Comparison of ENCODE assay signal across 9 mouse cellular contexts in the genomic region with DNA sequence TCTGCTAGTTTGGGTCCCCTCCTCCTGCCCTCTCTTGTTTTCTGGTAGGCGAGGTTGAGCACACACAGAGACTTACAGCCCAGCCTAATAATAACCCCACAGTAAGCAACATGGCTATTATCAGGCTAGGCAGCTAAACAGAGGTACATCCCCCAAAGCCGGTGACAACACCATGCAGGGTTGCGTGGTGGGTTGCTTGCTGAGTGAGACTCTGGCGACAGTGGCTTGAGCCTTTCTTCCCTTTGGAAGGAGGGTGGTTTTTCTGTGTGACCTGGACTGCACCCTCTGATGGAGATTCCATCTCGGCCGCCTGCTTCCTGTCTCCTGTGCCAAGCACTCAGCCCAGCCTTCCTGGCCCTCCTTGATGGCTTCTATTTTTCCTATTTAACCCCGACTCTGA. TPM values are rescaled to one million over a fixed set of nuclear protein-coding genes. Genes with fewer than 3 reads are reported as not detected.
A peak's percentile ranks its signal among the peaks of the same experiment; 100 is the strongest.
DNase-seq lines count a peak whose midpoint lies in the region; ATAC-seq lines count a peak whose summit lies in the region.
"Had no signal": no experiment of that assay in that cellular context is flagged by ENCODE, and none has a peak within 500 bp of the region (broad histone marks: within the 10 kb centered on the region; RNA-seq: fewer than 3 reads in every experiment).

No protein-coding gene starts in this region.

- no peak overlapping the region for H3K4me3 ChIP-seq in forebrain, embryonic 10.5 days
- H3K4me3 ChIP-seq in forebrain, embryonic 13.5 days = no peak overlapping the region
- H3K4me3 ChIP-seq in embryonic facial prominence, embryonic 10.5 days = no peak overlapping the region
- no peak overlapping the region for H3K4me3 ChIP-seq in heart, embryonic 13.5 days
- H3K4me3 ChIP-seq in midbrain, embryonic 14.5 days (replicated peaks; ENCODE audit: low read depth, low read length) = no peak overlapping the region
- H3K4me3 ChIP-seq: forebrain, embryonic 12.5 days had no signal

- H3K4me1 ChIP-seq in forebrain, embryonic 10.5 days = peaks cover 48% of the 10 kb centered on the region
- peaks cover 10% of the 10 kb centered on the region for H3K4me1 ChIP-seq in forebrain, embryonic 13.5 days
- peaks cover 54% of the 10 kb centered on the region for H3K4me1 ChIP-seq in embryonic facial prominence, embryonic 10.5 days
- H3K4me1 ChIP-seq in heart, embryonic 13.5 days = peaks cover 44% of the 10 kb centered on the region
- peaks cover 4% of the 10 kb centered on the region for H3K4me1 ChIP-seq in midbrain, embryonic 14.5 days (ENCODE audit: control insufficient read depth, insufficient read depth, low read length)

- H3K9ac ChIP-seq in forebrain, embryonic 13.5 days = no peak overlapping the region
- peak overlapping the region; percentile 48 for H3K9ac ChIP-seq in heart, embryonic 13.5 days
- H3K9ac ChIP-seq in midbrain, embryonic 14.5 days (replicated peaks; ENCODE audit: low read length) = no peak overlapping the region
- H3K9ac ChIP-seq: forebrain, embryonic 12.5 days had no signal

- no peak for ATAC-seq in forebrain, embryonic 13.5 days
- ATAC-seq in heart, embryonic 13.5 days (ENCODE audit: extremely low read depth, insufficient number of reproducible peaks, low FRiP score, low TSS enrichment) = no peak
- no peak for ATAC-seq in midbrain, embryonic 14.5 days (ENCODE audit: low FRiP score, low TSS enrichment)

- no peaks in the 10 kb centered on the region for H3K36me3 ChIP-seq in forebrain, embryonic 10.5 days (replicated peaks)
- no peaks in the 10 kb centered on the region for H3K36me3 ChIP-seq in forebrain, embryonic 13.5 days (ENCODE audit: poor library complexity, severe bottlenecking)
- no peaks in the 10 kb centered on the region for H3K36me3 ChIP-seq in embryonic facial prominence, embryonic 10.5 days (replicated peaks)
- no peaks in the 10 kb centered on the region for H3K36me3 ChIP-seq in heart, embryonic 13.5 days
- H3K36me3 ChIP-seq in midbrain, embryonic 14.5 days (ENCODE audit: control insufficient read depth, insufficient read depth, low read length) = no peaks in the 10 kb centered on the region
- H3K36me3 ChIP-seq: forebrain, embryonic 12.5 days had no signal

- H3K27me3 ChIP-seq in forebrain, embryonic 10.5 days (ENCODE audit: poor library complexity, severe bottlenecking) = no peaks in the 10 kb centered on the region
- no peaks in the 10 kb centered on the region for H3K27me3 ChIP-seq in forebrain, embryonic 13.5 days
- no peaks in the 10 kb centered on the region for H3K27me3 ChIP-seq in embryonic facial prominence, embryonic 10.5 days (replicated peaks; ENCODE audit: low read depth, poor library complexity, severe bottlenecking)
- no peaks in the 10 kb centered on the region for H3K27me3 ChIP-seq in heart, embryonic 13.5 days (replicated peaks)
- no peaks in the 10 kb centered on the region for H3K27me3 ChIP-seq in midbrain, embryonic 14.5 days (ENCODE audit: control insufficient read depth, insufficient read depth, low read length)

- DNase-seq in forebrain, embryonic 10.5 days (ENCODE audit: extremely low spot score, low spot score) = no peak
- no peak for DNase-seq in embryonic facial prominence, embryonic 10.5 days (ENCODE audit: low spot score)
- peak; percentile 51 to 65 for DNase-seq in kidney, postnatal 36 days
- DNase-seq in layer of hippocampus, postnatal 10 days (ENCODE audit: low spot score in 2 of 2) = no peak
- no peak for DNase-seq in right cerebral cortex, postnatal 36 days (ENCODE audit: low spot score in 2 of 2)
- DNase-seq in midbrain, embryonic 14.5 days = no peak

- WGBS in forebrain, embryonic 10.5 days = 43% methylated on average over 7 of the region's 7 CpGs
- WGBS in forebrain, embryonic 13.5 days = 48% methylated on average over 7 of the region's 7 CpGs
- WGBS in embryonic facial prominence, embryonic 10.5 days = 42% methylated on average over 7 of the region's 7 CpGs
- 17% methylated on average over 7 of the region's 7 CpGs for WGBS in heart, embryonic 13.5 days
- 50% methylated on average over 7 of the region's 7 CpGs for WGBS in midbrain, embryonic 14.5 days

- no peak overlapping the region for H3K4me2 ChIP-seq in forebrain, embryonic 13.5 days
- H3K4me2 ChIP-seq in heart, embryonic 13.5 days = peak overlapping the region; percentile 60
- no peak overlapping the region for H3K4me2 ChIP-seq in midbrain, embryonic 14.5 days (ENCODE audit: low read length)
- H3K4me2 ChIP-seq: forebrain, embryonic 12.5 days had no signal

- H3K9me3 ChIP-seq in forebrain, embryonic 10.5 days = no peaks in the 10 kb centered on the region
- no peaks in the 10 kb centered on the region for H3K9me3 ChIP-seq in forebrain, embryonic 13.5 days (replicated peaks)
- no peaks in the 10 kb centered on the region for H3K9me3 ChIP-seq in embryonic facial prominence, embryonic 10.5 days
- H3K9me3 ChIP-seq in heart, embryonic 13.5 days = no peaks in the 10 kb centered on the region
- H3K9me3 ChIP-seq in midbrain, embryonic 14.5 days (ENCODE audit: control insufficient read depth, low read length) = no peaks in the 10 kb centered on the region
- H3K9me3 ChIP-seq: forebrain, embryonic 12.5 days had no signal

- H3K27ac ChIP-seq in forebrain, embryonic 10.5 days = peak overlapping the region; percentile 36
- no peak overlapping the region for H3K27ac ChIP-seq in forebrain, embryonic 13.5 days
- H3K27ac ChIP-seq in embryonic facial prominence, embryonic 10.5 days (replicated peaks) = peak overlapping the region; percentile 48
- peak overlapping the region; percentile 69 for H3K27ac ChIP-seq in heart, embryonic 13.5 days (replicated peaks)
- H3K27ac ChIP-seq in midbrain, embryonic 14.5 days (replicated peaks; ENCODE audit: low read depth, low read length) = no peak overlapping the region
- H3K27ac ChIP-seq: forebrain, embryonic 12.5 days had no signal

RNA-seq across cellular contexts. Expression of gene Myo1e, which starts 56.6 kb away (rescaled TPM):
- polyA plus RNA-seq in forebrain, embryonic 10.5 days (2016; fragmentation: Nextera tagmentation; extraction: Ambion mirVana) = 11.4 and 12.5 TPM in 2 replicates
- polyA plus RNA-seq in forebrain, embryonic 13.5 days (2015; fragmentation: Nextera tagmentation; extraction: Ambion mirVana) = 5.1 and 6.9 TPM in 2 replicates
- 16.9 and 17.6 TPM in 2 replicates for polyA plus RNA-seq in embryonic facial prominence, embryonic 10.5 days (2016; fragmentation: Nextera tagmentation; extraction: Ambion mirVana)
- 10.1 and 10.9 TPM in 2 replicates for polyA plus RNA-seq in heart, embryonic 13.5 days (2015; fragmentation: Nextera tagmentation; extraction: Ambion mirVana)
- total RNA-seq in layer of hippocampus, postnatal 10 days (2021) = 1 to 10 TPM; 7.6 to 8.8 TPM
- 3.8 and 6.5 TPM in 2 replicates for polyA plus RNA-seq in midbrain, embryonic 14.5 days (2014; fragmentation: Nextera tagmentation; extraction: Ambion mirVana)

Comparison
In these comparisons a context has a peak if more than half of its experiments do, and no peak if none do; other contexts are left out.
1. H3K27ac ChIP-seq: peak in forebrain, embryonic 10.5 days (single experiment), embryonic facial prominence, embryonic 10.5 days (single experiment) and heart, embryonic 13.5 days (single experiment); none in forebrain, embryonic 13.5 days (single experiment) and midbrain, embryonic 14.5 days (single experiment).
2. DNase-seq: peak in kidney, postnatal 36 days (2 of 2); none in forebrain, embryonic 10.5 days (single experiment), embryonic facial prominence, embryonic 10.5 days (single experiment), layer of hippocampus, postnatal 10 days (0 of 2), right cerebral cortex, postnatal 36 days (0 of 2) and midbrain, embryonic 14.5 days (single experiment).